Mouse (Mus musculus): ENCODE measurements at regions not wholly inside any gene's neighbourhood (a gene's known extent, or its start where the extent isn't known, plus 50 kb on each side); places are given as distances from the start of the nearest gene placed in this dataset.

GRCm38 (mm10) chr4:150703266-150703665, 51.3 kb upstream of the Slc45a1 start:
- TF ChIP-seq EP300 (IDR thresholded peaks at IDR 0.05): peak; percentile 17; the same call in 1 of the 2 replicates
- no peak for TF ChIP-seq CTCF (IDR thresholded peaks at IDR 0.05)

Data from lung, postnatal 0 days (tissue).